Mouse (Mus musculus) left cerebral cortex, postnatal 36 days (tissue): ENCODE measurements at regions not wholly inside any gene's neighbourhood (a gene's known extent, or its start where the extent isn't known, plus 50 kb on each side); places are given as distances from the start of the nearest gene placed in this dataset.
A peak's percentile ranks its signal among the peaks of the same experiment; 100 is the strongest.

ENCODE experiments used
- DNase-seq, 2 experiments: peaks; one replicate each; pipeline ENCODE4 v3.0.0; 2021 to 2022; ENCODE audit warnings: low spot score in 2 of 2, mixed read lengths in 1 of 2
- intact Hi-C: fragments of 180-260 bp; cut with DNase I; formaldehyde crosslinking; loops from one replicate; pipeline ENCODE4 v1.15.1; 2025

GRCm38 (mm10) chr2:7840612-7841011, 331.2 kb upstream of the Celf2 start:
- DNase-seq = no peak
- intact Hi-C loops = loop anchor here (10.0 kb wide), 1 partner anchor 184 kb away; no protein-coding TSS in a partner anchor

- intact Hi-C loops = no loop called here
- no peak for DNase-seq
These were observed 328.5 kb upstream of the Celf2 start for GRCm38 (mm10) chr2:7837877-7838276.

- DNase-seq = no peak
- intact Hi-C loops = no loop called here
These were observed 321.9 kb upstream of the Celf2 start for GRCm38 (mm10) chr2:7831239-7831638.

GRCm38 (mm10) chr2:7826272-7826671, 316.9 kb upstream of the Celf2 start:
- intact Hi-C loops = no loop called here
- DNase-seq = no peak

GRCm38 (mm10) chr2:7796415-7796814, 287.1 kb upstream of the Celf2 start:
- intact Hi-C loops = no loop called here
- no peak for DNase-seq

- intact Hi-C loops = no loop called here
- no peak for DNase-seq
These were observed 283.2 kb upstream of the Celf2 start for GRCm38 (mm10) chr2:7792456-7793145.

- intact Hi-C loops = no loop called here
- no peak for DNase-seq
These were observed 269.2 kb upstream of the Celf2 start for GRCm38 (mm10) chr2:7778610-7779009.

- DNase-seq = peak; percentile 79 to 81
- intact Hi-C loops = loop anchor here (10.0 kb wide), 1 partner anchor 281 kb away; no protein-coding TSS in a partner anchor
These were observed 224.9 kb upstream of the Celf2 start for GRCm38 (mm10) chr2:7734097-7734730.

- no peak for DNase-seq
- intact Hi-C loops = loop anchor here (10.0 kb wide), 1 partner anchor 284 kb away; no protein-coding TSS in a partner anchor
These were observed 221.6 kb upstream of the Celf2 start for GRCm38 (mm10) chr2:7730960-7731359.

GRCm38 (mm10) chr2:7722283-7722935, 213.0 kb upstream of the Celf2 start:
- no peak for DNase-seq
- intact Hi-C loops = no loop called here

- DNase-seq = no peak
- intact Hi-C loops = no loop called here
These were observed 201.7 kb upstream of the Celf2 start for GRCm38 (mm10) chr2:7711046-7711445.

- no peak for DNase-seq
- intact Hi-C loops = no loop called here
These were observed 201.1 kb upstream of the Celf2 start for GRCm38 (mm10) chr2:7710476-7710875.

- intact Hi-C loops = no loop called here
- no peak for DNase-seq
These were observed 174.0 kb upstream of the Celf2 start for GRCm38 (mm10) chr2:7683355-7683754.

GRCm38 (mm10) chr2:7640892-7641291, 131.5 kb upstream of the Celf2 start:
- intact Hi-C loops = no loop called here
- no peak for DNase-seq

- peak in 1 of 2 experiments; percentile 24 for DNase-seq
- intact Hi-C loops = no loop called here
These were observed 113.4 kb upstream of the Celf2 start for GRCm38 (mm10) chr2:7622716-7623285.

- intact Hi-C loops = no loop called here
These were observed 110.7 kb upstream of the Celf2 start for GRCm38 (mm10) chr2:7619888-7620664.

GRCm38 (mm10) chr2:7578196-7578595, 68.8 kb upstream of the Celf2 start:
- no peak for DNase-seq
- intact Hi-C loops = no loop called here

More at GRCm38 (mm10) chr2:7619888-7620664, 110.7 kb upstream of the Celf2 start:
- DNase-seq = peak; percentile 73 to 80
